Mouse (Mus musculus): ENCODE data around the gene Kctd11. TPM values are rescaled to one million over a fixed set of nuclear protein-coding genes. Genes with fewer than 3 reads are reported as not detected.
"Not testable (repeated sequence)": the region's sequence is repeated elsewhere in the genome, so short reads cannot be mapped to it uniquely, and the experiment has no call there.

Gene Kctd11
- 3.3 and 3.8 TPM in 2 replicates for polyA plus RNA-seq (2014; fragmentation: Nextera tagmentation; extraction: Ambion mirVana)

- peak within 1 kb of the TSS; percentile 63 for H3K4me3 ChIP-seq (ENCODE audit: low read depth, low read length)
- peaks cover 32% of the 10 kb centered on the region for H3K4me1 ChIP-seq (ENCODE audit: control insufficient read depth, insufficient read depth, low read length)
- peak; percentile 91 for ATAC-seq (replicated peaks; ENCODE audit: insufficient number of reproducible peaks, low FRiP score, low TSS enrichment)
- no peaks in the 10 kb centered on the region for H3K9me3 ChIP-seq (replicated peaks; ENCODE audit: control insufficient read depth, low read length)
- H3K27ac ChIP-seq (ENCODE audit: low read depth, low read length) = peak within 1 kb of the TSS; percentile 90
- H3K27me3 ChIP-seq (ENCODE audit: control insufficient read depth, insufficient read depth, low read length) = no peaks in the 10 kb centered on the region
- peak within 1 kb of the TSS; percentile 79 for H3K4me2 ChIP-seq
- WGBS (ENCODE audit: insufficient replicate concordance) = under 1% methylated on average over 46 of the region's 46 CpGs
- H3K9ac ChIP-seq (ENCODE audit: low read depth, low read length) = peak within 1 kb of the TSS; percentile 82
- H3K36me3 ChIP-seq (ENCODE audit: control insufficient read depth, insufficient read depth, low read length) = no peaks in the 10 kb centered on the region
Observed at GRCm38 (mm10) chr11:69880853-69881603, at the start of gene Kctd11. Gene Kctd11, minus strand, starts transcription at chr11:69881406.

GRCm38 (mm10) chr11:69930176-69930575, 49.0 kb upstream of the Kctd11 start:
- 85% methylated on average over 8 of the region's 8 CpGs for WGBS (ENCODE audit: insufficient replicate concordance)

GRCm38 (mm10) chr11:69929712-69930111, 48.5 kb upstream of the Kctd11 start:
- Histone ChIP-seq H3K27ac (ENCODE audit: low read depth, low read length) (no peak overlapping the region), H3K4me2 (no peak overlapping the region), H3K27me3 (ENCODE audit: control insufficient read depth, insufficient read depth, low read length) (peaks cover under 1% of the 10 kb centered on the region; the same call in 1 of the 2 replicates), H3K4me3 (ENCODE audit: low read depth, low read length) (no peak overlapping the region), H3K36me3 (ENCODE audit: control insufficient read depth, insufficient read depth, low read length) (no peaks in the 10 kb centered on the region), H3K9me3 (replicated peaks; ENCODE audit: control insufficient read depth, low read length) (no peaks in the 10 kb centered on the region), H3K9ac (ENCODE audit: low read depth, low read length) (no peak overlapping the region), H3K4me1 (ENCODE audit: control insufficient read depth, insufficient read depth, low read length) (no peaks in the 10 kb centered on the region)
- ATAC-seq (replicated peaks; ENCODE audit: insufficient number of reproducible peaks, low FRiP score, low TSS enrichment) = no peak
- 30% methylated on average over 4 of the region's 4 CpGs for WGBS (ENCODE audit: insufficient replicate concordance)

More at GRCm38 (mm10) chr11:69930176-69930575, 49.0 kb upstream of the Kctd11 start:
- not testable (repeated sequence) for H3K9me3 ChIP-seq (replicated peaks; ENCODE audit: control insufficient read depth, low read length); H3K4me1 ChIP-seq (ENCODE audit: control insufficient read depth, insufficient read depth, low read length); H3K4me3 ChIP-seq (ENCODE audit: low read depth, low read length); H3K27me3 ChIP-seq (ENCODE audit: control insufficient read depth, insufficient read depth, low read length); H3K27ac ChIP-seq (ENCODE audit: low read depth, low read length); ATAC-seq (replicated peaks; ENCODE audit: insufficient number of reproducible peaks, low FRiP score, low TSS enrichment); H3K9ac ChIP-seq (ENCODE audit: low read depth, low read length); H3K36me3 ChIP-seq (ENCODE audit: control insufficient read depth, insufficient read depth, low read length); H3K4me2 ChIP-seq

GRCm38 (mm10) chr11:69927501-69927900, 46.3 kb upstream of the Kctd11 start:
- no peak overlapping the region for H3K4me2 ChIP-seq
- peaks cover under 1% of the 10 kb centered on the region; the same call in 1 of the 2 replicates for H3K4me1 ChIP-seq (ENCODE audit: control insufficient read depth, insufficient read depth, low read length)
- H3K9me3 ChIP-seq (replicated peaks; ENCODE audit: control insufficient read depth, low read length) = no peaks in the 10 kb centered on the region
- 89% methylated on average over 2 of the region's 2 CpGs for WGBS (ENCODE audit: insufficient replicate concordance)
- no peaks in the 10 kb centered on the region for H3K36me3 ChIP-seq (ENCODE audit: control insufficient read depth, insufficient read depth, low read length)
- H3K4me3 ChIP-seq (ENCODE audit: low read depth, low read length) = no peak overlapping the region
- no peak overlapping the region for H3K27ac ChIP-seq (ENCODE audit: low read depth, low read length)
- no peak for ATAC-seq (replicated peaks; ENCODE audit: insufficient number of reproducible peaks, low FRiP score, low TSS enrichment)
- H3K9ac ChIP-seq (ENCODE audit: low read depth, low read length) = no peak overlapping the region
- no peaks in the 10 kb centered on the region for H3K27me3 ChIP-seq (ENCODE audit: control insufficient read depth, insufficient read depth, low read length)

- peak overlapping the region; percentile 98; the same call in 1 of the 2 replicates for H3K27ac ChIP-seq (ENCODE audit: low read depth, low read length)
- WGBS (ENCODE audit: insufficient replicate concordance) = 73% methylated on average over 3 of the region's 3 CpGs
- no peak for ATAC-seq (replicated peaks; ENCODE audit: insufficient number of reproducible peaks, low FRiP score, low TSS enrichment)
- H3K36me3 ChIP-seq (ENCODE audit: control insufficient read depth, insufficient read depth, low read length) = peaks cover 6% of the 10 kb centered on the region
- H3K27me3 ChIP-seq (ENCODE audit: control insufficient read depth, insufficient read depth, low read length) = no peaks in the 10 kb centered on the region
- H3K4me2 ChIP-seq = peak overlapping the region; percentile 55
- H3K9me3 ChIP-seq (replicated peaks; ENCODE audit: control insufficient read depth, low read length) = no peaks in the 10 kb centered on the region
- 0 out of 2 replicates have a peak overlapping the region, but pooled peaks have one; percentile 82 for H3K9ac ChIP-seq (ENCODE audit: low read depth, low read length)
- H3K4me1 ChIP-seq (ENCODE audit: control insufficient read depth, insufficient read depth, low read length) = peaks cover 13% of the 10 kb centered on the region
- no peak overlapping the region for H3K4me3 ChIP-seq (ENCODE audit: low read depth, low read length)
Observed at GRCm38 (mm10) chr11:69922796-69923195, 41.6 kb upstream of the Kctd11 start.

GRCm38 (mm10) chr11:69922012-69922756, 41.0 kb upstream of the Kctd11 start:
- 4% methylated on average over 12 of the region's 12 CpGs for WGBS (ENCODE audit: insufficient replicate concordance)
- Histone ChIP-seq H3K4me1 (ENCODE audit: control insufficient read depth, insufficient read depth, low read length) (peaks cover 13% of the 10 kb centered on the region), H3K9me3 (replicated peaks; ENCODE audit: control insufficient read depth, low read length) (no peaks in the 10 kb centered on the region), H3K27ac (ENCODE audit: low read depth, low read length) (peak overlapping the region; percentile 98), H3K4me2 (peak overlapping the region; percentile 55), H3K36me3 (ENCODE audit: control insufficient read depth, insufficient read depth, low read length) (peaks cover 12% of the 10 kb centered on the region), H3K9ac (ENCODE audit: low read depth, low read length) (peak overlapping the region; percentile 82), H3K27me3 (ENCODE audit: control insufficient read depth, insufficient read depth, low read length) (no peaks in the 10 kb centered on the region), H3K4me3 (ENCODE audit: low read depth, low read length) (peak overlapping the region; percentile 95)
- ATAC-seq (replicated peaks; ENCODE audit: insufficient number of reproducible peaks, low FRiP score, low TSS enrichment) = no peak

- H3K4me2 ChIP-seq = peak within 1 kb of the TSS; percentile 72
- ATAC-seq (replicated peaks; ENCODE audit: insufficient number of reproducible peaks, low FRiP score, low TSS enrichment) = peak; percentile 95
Observed at GRCm38 (mm10) chr11:69921114-69922011, 40.2 kb upstream of the Kctd11 start, which contains the start of gene Eif5a. Gene Eif5a, minus strand, starts transcription at chr11:69921958.

More at GRCm38 (mm10) chr11:69921114-69922011, 40.2 kb upstream of the Kctd11 start, which contains the start of gene Eif5a:
- peaks cover 14% of the 10 kb centered on the region for H3K4me1 ChIP-seq (ENCODE audit: control insufficient read depth, insufficient read depth, low read length)
- peak within 1 kb of the TSS; percentile 99 for H3K9ac ChIP-seq (ENCODE audit: low read depth, low read length)
- H3K4me3 ChIP-seq (ENCODE audit: low read depth, low read length) = peak within 1 kb of the TSS; percentile 95
- peak within 1 kb of the TSS; percentile 98 for H3K27ac ChIP-seq (ENCODE audit: low read depth, low read length)
- no peaks in the 10 kb centered on the region for H3K27me3 ChIP-seq (ENCODE audit: control insufficient read depth, insufficient read depth, low read length)
- no peaks in the 10 kb centered on the region for H3K9me3 ChIP-seq (replicated peaks; ENCODE audit: control insufficient read depth, low read length)
- WGBS (ENCODE audit: insufficient replicate concordance) = under 1% methylated on average over 78 of the region's 78 CpGs
- peaks cover 14% of the 10 kb centered on the region for H3K36me3 ChIP-seq (ENCODE audit: control insufficient read depth, insufficient read depth, low read length)
